Mouse (Mus musculus): ENCODE results near the gene Ksr1.

DNA sequence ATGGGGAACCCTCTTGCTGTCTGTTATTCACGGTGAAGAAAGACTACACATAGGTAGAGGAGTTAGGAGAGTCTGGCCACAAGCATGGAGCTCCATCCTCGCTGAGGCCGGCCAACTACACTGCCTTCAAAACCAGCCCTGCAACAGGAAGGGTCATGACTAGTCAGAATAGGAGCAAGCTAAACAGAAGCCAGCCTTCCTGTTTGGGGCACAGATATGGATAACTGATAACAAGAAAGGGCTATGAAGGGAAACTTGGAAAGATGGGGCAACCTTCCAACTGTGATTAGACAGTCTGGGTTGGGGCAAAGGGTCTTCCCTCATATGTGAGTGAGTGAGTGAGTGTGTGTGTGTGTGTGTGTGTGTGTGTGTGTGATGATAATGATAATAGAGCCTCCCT, 71.6 kb downstream of the Ksr1 start:
- TF ChIP-seq CTCF (IDR thresholded peaks at IDR 0.05; ENCODE audit: low read depth) (no peak), EP300 (IDR thresholded peaks at IDR 0.05; ENCODE audit: low read depth) (no peak)

Data from liver, embryonic 14.5 days (tissue).